Mouse (Mus musculus) layer of hippocampus, adult 18-20 months (tissue): ENCODE results near the gene Zfp334. TPM values are rescaled to one million over a fixed set of nuclear protein-coding genes. Genes with fewer than 3 reads are reported as not detected.

ENCODE experiments used
- DNase-seq, 2 experiments: peaks; one replicate each; pipeline ENCODE4 v3.0.0; 2022; ENCODE audit warnings: low spot score in 2 of 2
- total RNA-seq, 2 experiments: library from RNA; stranded (reverse); gene quantifications; 2 replicates each; pipeline ENCODE4 v1.2.3; 2021

The Zfp334 gene
- total RNA-seq, 2 experiments from 2014 or later: 14.6 to 15.9 TPM

GRCm38 (mm10) chr2:165325521-165326303 is 62.3 kb downstream of the Zfp334 start:
- no peak for DNase-seq

Other genes with a start within 250 kb of the Zfp334 start
- 10 to 100 TPM; 14.3 to 23.1 TPM for gene Cdh22, start 153.4 kb downstream of the Zfp334 start, total RNA-seq
- 100 to 1,000 TPM in 1 of 2 experiments, 10 to 100 TPM in 1; 96.3 to 101 TPM for gene Slc35c2, start 100.4 kb downstream of the Zfp334 start, total RNA-seq
- gene Elmo2, start 61.8 kb downstream of the Zfp334 start, total RNA-seq: 100 to 1,000 TPM; 174 to 179 TPM
- under 1 TPM in 1 of 2 experiments, not detected in 1; 0.10 TPM for gene Zfp663, start 19.5 kb downstream of the Zfp334 start, total RNA-seq
- gene Ocstamp, start 12.1 kb upstream of the Zfp334 start, total RNA-seq: not detected
- 1 to 10 TPM; 7.2 to 9.3 TPM for gene Slc13a3, start 85.0 kb upstream of the Zfp334 start, total RNA-seq
- 10 to 100 TPM; 19.2 to 21.7 TPM for gene Trp53rka, start 105.1 kb upstream of the Zfp334 start, total RNA-seq
- 1 to 10 TPM in 1 of 2 experiments, under 1 TPM in 1; 0.99 to 1.5 TPM for gene Slc2a10, start 115.5 kb upstream of the Zfp334 start, total RNA-seq
- 1 to 10 TPM; 1.8 to 2.8 TPM for gene Eya2, start 206.8 kb upstream of the Zfp334 start, total RNA-seq